Mouse (Mus musculus) left cerebral cortex, postnatal 4 days (tissue): ENCODE measurements at regions not wholly inside any gene's neighbourhood (a gene's known extent, or its start where the extent isn't known, plus 50 kb on each side); places are given as distances from the start of the nearest gene placed in this dataset. TPM values are rescaled to one million over a fixed set of nuclear protein-coding genes. Genes with fewer than 3 reads are reported as not detected.
A peak's percentile ranks its signal among the peaks of the same experiment; 100 is the strongest.

ENCODE experiments used
- DNase-seq: peaks from one replicate; pipeline ENCODE4 v3.0.0-alpha.2; 2022
- intact Hi-C: fragments of 180-260 bp; cut with DNase I; formaldehyde crosslinking; loops from one replicate; pipeline ENCODE4 v1.15.1; 2025
- microRNA-seq: library from miRNA; unstranded; fragments of <30 nt; microRNA quantifications from one replicate; pipeline ENCODE4 v1.2.0, GENCODE M21; 2022

DNA sequence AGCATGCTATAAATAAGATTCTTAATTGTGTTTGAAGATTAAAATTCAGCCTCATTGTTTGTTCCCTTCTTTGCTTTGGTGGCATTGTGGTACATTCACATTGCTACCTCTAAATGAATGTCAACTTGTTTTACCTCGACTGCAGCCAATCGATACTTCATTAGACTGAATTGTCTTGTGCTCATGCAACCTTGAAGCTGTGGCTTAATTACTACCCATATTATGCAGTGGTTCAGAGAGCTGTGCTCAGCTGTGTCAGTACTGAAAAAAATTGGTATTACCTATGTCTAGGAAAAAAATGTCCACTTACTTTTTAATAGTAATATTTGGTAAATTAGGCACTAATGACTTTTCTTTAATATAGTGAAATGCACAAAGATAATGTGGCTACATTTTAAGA, 1523.6 kb upstream of the Gm8797 start:
- intact Hi-C loops, result no loop called here
- DNase-seq, result no peak

- DNase-seq, result no peak
- intact Hi-C loops, result no loop called here
Measured at GRCm38 (mm10) chr3:4271361-4271760, 1479.2 kb upstream of the Gm8797 start.

DNA sequence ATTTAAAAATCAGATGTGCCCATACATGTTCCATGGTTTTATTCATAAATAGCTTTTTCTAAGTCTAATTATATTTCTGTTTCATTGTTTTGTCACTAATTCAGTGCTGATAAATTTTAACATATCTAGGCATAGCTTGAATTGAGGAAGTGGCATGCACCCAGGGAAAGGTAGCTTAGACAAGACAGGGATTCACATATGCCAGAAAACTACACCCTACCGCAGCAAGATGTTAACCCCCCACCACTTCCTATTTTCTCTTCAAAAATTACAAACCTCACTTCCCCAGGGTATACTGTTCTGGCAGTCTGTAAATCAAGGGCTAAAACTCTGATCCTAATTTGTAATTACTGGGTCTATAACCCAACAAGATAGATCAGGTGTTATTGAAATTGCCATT, 1476.0 kb upstream of the Gm8797 start:
- DNase-seq, result no peak
- intact Hi-C loops, result no loop called here

GRCm38 (mm10) chr3:4278042-4278441, 1472.6 kb upstream of the Gm8797 start:
- DNase-seq, result no peak
- intact Hi-C loops, result no loop called here

DNA sequence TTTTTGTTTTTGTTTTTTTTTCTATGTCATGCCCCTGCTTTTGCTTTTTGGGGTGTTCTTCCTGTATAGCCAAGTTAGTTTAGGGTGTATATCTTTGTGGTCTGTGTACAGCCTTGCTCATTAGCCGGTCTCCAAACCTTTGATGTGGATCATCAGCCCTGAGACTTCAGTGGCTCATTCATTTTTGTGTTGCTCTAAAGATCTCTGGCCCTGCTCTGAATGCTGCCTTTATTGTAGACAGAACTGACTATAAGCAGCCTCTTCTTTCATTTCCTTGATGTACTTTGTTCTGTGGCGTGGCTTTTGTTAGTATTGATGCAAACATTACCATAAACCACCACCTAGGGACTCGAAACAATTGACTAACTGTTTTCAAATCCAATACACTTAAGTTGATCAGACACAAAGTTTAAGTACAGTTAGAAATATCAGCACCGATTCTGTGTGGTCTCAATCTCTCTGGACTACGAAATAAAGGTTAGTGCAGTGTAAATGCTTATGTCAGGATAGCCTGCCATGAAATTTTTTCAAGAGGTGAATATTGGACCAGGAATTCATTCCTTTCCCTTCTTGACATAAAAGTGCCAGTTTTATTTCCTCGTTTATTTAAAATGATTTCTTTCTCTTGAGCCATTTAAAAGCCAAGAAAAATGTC, 1470.1 kb upstream of the Gm8797 start:
- no peak for DNase-seq
- intact Hi-C loops, result no loop called here

DNA sequence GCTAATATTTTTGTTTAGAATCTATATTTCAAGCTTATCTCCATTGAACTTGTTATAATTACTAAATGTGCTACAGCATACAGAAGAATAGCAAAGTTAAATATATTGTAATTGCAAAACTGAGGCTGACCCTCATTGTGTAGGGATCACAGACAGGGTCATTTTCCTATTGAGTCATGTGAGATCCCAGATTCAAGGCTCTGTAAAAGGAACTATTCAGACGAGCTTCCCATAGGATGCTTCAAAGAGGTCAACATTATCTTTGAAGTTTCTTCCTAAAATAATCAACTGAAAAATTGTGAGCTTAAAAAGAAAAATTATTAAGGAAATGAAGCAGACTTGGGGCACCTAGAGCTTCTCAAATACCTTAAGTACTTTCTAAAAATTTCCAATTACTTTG, 1469.5 kb upstream of the Gm8797 start:
- intact Hi-C loops, result no loop called here
- DNase-seq, result no peak

DNA sequence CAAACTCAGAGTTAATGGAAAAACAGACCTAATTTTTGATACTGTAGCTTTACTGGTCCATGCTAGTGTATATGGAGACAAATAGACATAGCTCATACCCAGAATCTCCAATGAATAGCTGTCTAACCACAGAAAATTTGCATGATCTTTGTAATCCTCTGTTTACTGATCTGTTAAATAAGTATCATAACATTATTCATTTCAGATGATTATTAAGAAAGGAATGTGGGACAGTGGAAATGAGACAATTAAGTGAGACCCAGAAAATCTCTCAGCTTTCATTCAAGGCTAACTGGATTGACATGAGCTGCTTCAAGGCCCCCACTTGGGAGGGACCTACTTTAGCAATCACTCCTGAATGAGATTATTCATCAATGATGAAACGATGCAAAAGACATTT, 1463.5 kb upstream of the Gm8797 start:
- intact Hi-C loops, result no loop called here
- DNase-seq, result no peak

DNA sequence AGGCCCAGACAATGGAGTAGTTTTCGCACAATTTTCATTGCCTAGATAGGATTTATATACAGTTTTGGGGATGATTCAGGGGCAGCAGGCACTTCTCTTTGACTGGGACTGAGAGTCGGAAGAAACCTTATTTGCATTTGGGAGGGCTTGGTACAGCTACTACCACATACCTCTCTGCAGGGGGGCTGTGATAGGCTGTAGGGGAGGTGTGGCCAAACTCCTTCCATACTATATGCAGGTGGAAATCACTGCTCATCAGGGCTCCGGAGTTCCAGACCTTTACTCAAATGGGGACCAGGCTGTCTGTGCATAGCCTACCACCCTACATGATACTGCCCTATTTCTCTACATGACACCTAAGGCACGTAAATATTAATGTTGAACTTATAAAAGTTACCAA, 1414.2 kb upstream of the Gm8797 start:
- intact Hi-C loops, result no loop called here
- DNase-seq, result no peak

GRCm38 (mm10) chr3:4339153-4339552, 1411.5 kb upstream of the Gm8797 start:
- peak; percentile 3 for DNase-seq
- intact Hi-C loops, result no loop called here

Small RNAs in the stretch of these regions (microRNA-seq; reads per million reads assigned to microRNA genes)
- not detected for gene Gm23976
